Mouse (Mus musculus): ENCODE measurements around the gene Hjurp.

Hjurp gene

GRCm38 (mm10) chr1:88297480-88298258, 20.2 kb upstream of the Hjurp start:
- DNase-seq, result no peak

GRCm38 (mm10) chr1:88296171-88296920, 18.9 kb upstream of the Hjurp start:
- DNase-seq, result no peak

GRCm38 (mm10) chr1:88294650-88295049, 17.2 kb upstream of the Hjurp start:
- no peak for DNase-seq

- no peak for DNase-seq
Observed at GRCm38 (mm10) chr1:88292057-88292456, 14.6 kb upstream of the Hjurp start.

- no peak for DNase-seq
Observed at GRCm38 (mm10) chr1:88291409-88292005, 14.1 kb upstream of the Hjurp start.

- DNase-seq, result no peak
Observed at GRCm38 (mm10) chr1:88290511-88290910, 13.1 kb upstream of the Hjurp start.

- no peak for DNase-seq
Observed at GRCm38 (mm10) chr1:88289917-88290316, 12.5 kb upstream of the Hjurp start.

GRCm38 (mm10) chr1:88289152-88289551, 11.7 kb upstream of the Hjurp start:
- DNase-seq, result no peak

GRCm38 (mm10) chr1:88288789-88289127, 11.3 kb upstream of the Hjurp start:
- DNase-seq, result no peak

GRCm38 (mm10) chr1:88288056-88288788, 10.8 kb upstream of the Hjurp start:
- no peak for DNase-seq

GRCm38 (mm10) chr1:88287697-88287980, 10.2 kb upstream of the Hjurp start:
- no peak for DNase-seq

- DNase-seq, result no peak
Observed at GRCm38 (mm10) chr1:88286887-88287696, 9.7 kb upstream of the Hjurp start.

- DNase-seq, result no peak
Observed at GRCm38 (mm10) chr1:88286136-88286845, 8.9 kb upstream of the Hjurp start.

- DNase-seq, result no peak
Observed at GRCm38 (mm10) chr1:88285652-88286051, 8.2 kb upstream of the Hjurp start.

- DNase-seq, result no peak
Observed at GRCm38 (mm10) chr1:88284946-88285320, 7.5 kb upstream of the Hjurp start.

- no peak for DNase-seq
Observed at GRCm38 (mm10) chr1:88284228-88284945, 7.0 kb upstream of the Hjurp start.

- DNase-seq, result no peak
Observed at GRCm38 (mm10) chr1:88283376-88284227, 6.2 kb upstream of the Hjurp start.

- DNase-seq, result no peak
Observed at GRCm38 (mm10) chr1:88282301-88282700, 4.9 kb upstream of the Hjurp start.

- DNase-seq, result no peak
Observed at GRCm38 (mm10) chr1:88280006-88280690, 2.7 kb upstream of the Hjurp start.
